Mouse (Mus musculus) layer of hippocampus, postnatal 25 days (tissue): ENCODE measurements around the gene Gm20924. TPM values are rescaled to one million over a fixed set of nuclear protein-coding genes. Genes with fewer than 3 reads are reported as not detected.
"Not testable (repeated sequence)": the region's sequence is repeated elsewhere in the genome, so short reads cannot be mapped to it uniquely, and the experiment has no call there.

Experiments used
- DNase-seq, 2 experiments: peaks; one replicate each; pipeline ENCODE4 v3.0.0; 2022; ENCODE audit warnings: mixed read lengths in 2 of 2, low spot score in 1 of 2; ENCODE audit errors: extremely low spot score in 1 of 2
- total RNA-seq, 2 experiments: library from RNA; stranded (reverse); gene quantifications; 2 replicates each; pipeline ENCODE4 v1.2.3; 2021

The Gm20924 gene
- total RNA-seq: not detected

- DNase-seq: not testable (repeated sequence)
Observed at GRCm38 (mm10) chrY:65207427-65207826, at the start of gene Gm20924. TSS of gene Gm20924 (minus strand) at chrY:65207527.

Other genes with a start within 250 kb of the Gm20924 start
- not detected for gene Gm20736, start 170.2 kb upstream of the Gm20924 start, total RNA-seq